Mouse (Mus musculus) lung, postnatal 0 days (tissue): Measurements from ENCODE around the gene Bcar1.

Experiments
- CTCF ChIP-seq: IDR thresholded peaks from 2 replicates; pipeline ENCODE4 v1.5.1; 2016; ENCODE audit warnings: antibody characterized with exemption, mild to moderate bottlenecking
- EP300 ChIP-seq: IDR thresholded peaks from 2 replicates; pipeline ENCODE4 v1.6.1; 2016; ENCODE audit warnings: antibody characterized with exemption, mild to moderate bottlenecking, control low read depth

DNA sequence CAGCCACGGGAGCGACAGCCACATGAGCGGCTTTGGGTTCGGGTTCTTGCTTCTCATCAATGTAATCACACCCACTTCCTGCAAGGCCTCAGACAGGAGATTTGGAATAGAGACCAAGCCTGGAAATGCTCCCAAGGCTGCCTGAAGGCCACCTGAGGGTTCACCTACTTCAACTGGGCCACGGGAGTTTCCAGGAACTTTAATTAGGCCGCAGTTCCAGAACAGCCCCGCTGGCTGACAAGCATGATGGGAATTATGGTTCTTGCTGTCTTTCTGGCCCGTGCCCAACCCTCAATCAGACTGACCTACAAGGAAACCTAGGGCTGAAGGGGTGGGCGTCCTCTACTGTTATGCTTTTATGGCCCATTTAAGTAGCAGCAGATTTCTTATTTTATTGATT is 28.5 kb upstream of the Bcar1 start:
- TF ChIP-seq CTCF: no peak
- TF ChIP-seq EP300: no peak
